Comparison of ENCODE assay signal across 8 mouse cellular contexts in genomic region chr6:124640997-124641396, GRCm38 (mm10). TPM values are rescaled to one million over a fixed set of nuclear protein-coding genes. Genes with fewer than 3 reads are reported as not detected.
DNase-seq lines count a peak whose midpoint lies in the region; ATAC-seq and TF ChIP-seq lines count a peak whose summit lies in the region.

No protein-coding gene starts in this region.

- no peaks in the 10 kb centered on the region for H3K36me3 ChIP-seq in hindbrain, embryonic 14.5 days (replicated peaks; ENCODE audit: control insufficient read depth, insufficient read depth)
- no peaks in the 10 kb centered on the region for H3K36me3 ChIP-seq in hindbrain, embryonic 12.5 days

- no peak overlapping the region for H3K4me3 ChIP-seq in hindbrain, embryonic 14.5 days (replicated peaks; ENCODE audit: low read length)
- no peak overlapping the region for H3K4me3 ChIP-seq in hindbrain, embryonic 12.5 days
- H3K4me3 ChIP-seq in olfactory bulb, adult 2 months (ENCODE audit: insufficient read depth, low read depth, low read length): no peak overlapping the region

- in situ Hi-C loops in Patski (cut with MboI; ENCODE audit: low pct_unique_long_range_greater_than_20kb): loop anchor here (5.0 to 10.0 kb wide), 2 partner anchors 96 to 166 kb away; partner anchors contain the start of gene Ptpn6

- H3K9ac ChIP-seq in hindbrain, embryonic 14.5 days: no peak overlapping the region
- no peak overlapping the region for H3K9ac ChIP-seq in hindbrain, embryonic 12.5 days

- H3K4me1 ChIP-seq in hindbrain, embryonic 14.5 days (replicated peaks; ENCODE audit: control insufficient read depth, insufficient read depth, low read length): no peaks in the 10 kb centered on the region
- no peaks in the 10 kb centered on the region for H3K4me1 ChIP-seq in hindbrain, embryonic 12.5 days
- no peaks in the 10 kb centered on the region for H3K4me1 ChIP-seq in olfactory bulb, adult 2 months (ENCODE audit: control insufficient read depth, insufficient read depth, low read length)

- no peaks in the 10 kb centered on the region for H3K9me3 ChIP-seq in hindbrain, embryonic 14.5 days (ENCODE audit: control insufficient read depth, low read length)
- H3K9me3 ChIP-seq in hindbrain, embryonic 12.5 days (replicated peaks): no peaks in the 10 kb centered on the region

- CTCF ChIA-PET in Patski (lab: Charles Lee): interaction anchor here (0.7 to 2.4 kb wide), 16 partner anchors 9 to 169 kb away, joined by 3 to 9 read pairs (median 4); partner anchors contain the start of genes Grcc10 and Lpcat3

- POLR2A ChIA-PET in Patski (lab: Charles Lee): interaction anchor here (1.3 kb wide), 1 partner anchor 118 kb away, joined by 3 read pairs; no protein-coding TSS in a partner anchor

- DNase-seq in hindbrain, embryonic 14.5 days (ENCODE audit: low spot score): peak; percentile 39
- no peak for DNase-seq in Patski (ENCODE audit: low read depth, low spot score)
- peak; percentile 63 for DNase-seq in cerebellum, adult 9-11 months
- DNase-seq in heart, postnatal 14 days: peak; percentile 65 to 78
- DNase-seq in left cerebral cortex, postnatal 36 days (ENCODE audit: low spot score in 2 of 2): peak; percentile 10 to 28
- DNase-seq in thymus, postnatal 10 days (ENCODE audit: low spot score in 2 of 2): peak; percentile 55 to 77

- intact Hi-C loops in heart, postnatal 14 days (cut with DNase I): loop anchor here (1.0 kb wide), 1 partner anchor 118 kb away; no protein-coding TSS in a partner anchor
- intact Hi-C loops in left cerebral cortex, postnatal 36 days (cut with DNase I): loop anchor here (5.0 kb wide), 1 partner anchor 74 kb away; no protein-coding TSS in a partner anchor

- H3K27ac ChIP-seq in hindbrain, embryonic 14.5 days: no peak overlapping the region
- H3K27ac ChIP-seq in hindbrain, embryonic 12.5 days: no peak overlapping the region
- H3K27ac ChIP-seq in olfactory bulb, adult 2 months (ENCODE audit: insufficient read depth, low read depth, low read length): no peak overlapping the region

- no peak overlapping the region for H3K4me2 ChIP-seq in hindbrain, embryonic 14.5 days (replicated peaks)
- no peak overlapping the region for H3K4me2 ChIP-seq in hindbrain, embryonic 12.5 days (replicated peaks)

- TF ChIP-seq POLR2A in olfactory bulb, adult 2 months (IDR thresholded peaks at IDR 0.05; ENCODE audit: insufficient read depth, low read depth, low read length): no peak

- peak; percentile 90 for TF ChIP-seq CTCF in Patski (IDR thresholded peaks at IDR 0.05)
- peak; percentile 40; the same call in 1 of the 2 replicates for TF ChIP-seq CTCF in olfactory bulb, adult 2 months (IDR thresholded peaks at IDR 0.05; ENCODE audit: insufficient read depth, low read depth, low read length)

- ATAC-seq in hindbrain, embryonic 14.5 days (ENCODE audit: low FRiP score): no peak
- ATAC-seq in hindbrain, embryonic 12.5 days (ENCODE audit: low FRiP score): no peak
- ATAC-seq in Patski: no peak

- 42% methylated on average over 8 of the region's 8 CpGs for WGBS in hindbrain, embryonic 14.5 days
- WGBS in hindbrain, embryonic 12.5 days: 37% methylated on average over 8 of the region's 8 CpGs
- 37% methylated on average over 8 of the region's 8 CpGs for whole genome bisulfite sequencing in olfactory bulb, adult 2 months

- H3K27me3 ChIP-seq in hindbrain, embryonic 14.5 days (ENCODE audit: control insufficient read depth, insufficient read depth, low read length): no peaks in the 10 kb centered on the region
- H3K27me3 ChIP-seq in hindbrain, embryonic 12.5 days: no peaks in the 10 kb centered on the region
- H3K27me3 ChIP-seq in Patski: peaks cover 3% of the 10 kb centered on the region

RNA-seq across cellular contexts. Expression of gene C1s2, which starts 5.1 kb away (rescaled TPM):
- 0.07 TPM in 1 of 2 replicates, not detected in the other for polyA plus RNA-seq in hindbrain, embryonic 14.5 days (2014; fragmentation: Nextera tagmentation; extraction: Ambion mirVana)
- not detected in 2 replicates for polyA plus RNA-seq in hindbrain, embryonic 12.5 days (2016; fragmentation: Nextera tagmentation; extraction: Ambion mirVana)
- 6.1 TPM for polyA plus RNA-seq in Patski (2021)
- total RNA-seq in heart, postnatal 14 days (2021): under 1 TPM; 0.41 to 0.65 TPM
- under 1 TPM in 1 of 2 experiments, not detected in 1; 0.32 TPM for total RNA-seq in left cerebral cortex, postnatal 36 days (2021)
- not detected in 2 replicates for polyA plus RNA-seq in olfactory bulb, adult 2 months (2012; ENCODE audit: insufficient read depth, insufficient read length, low replicate concordance, missing spikeins)

RNA-seq across cellular contexts. Expression of gene Lpcat3, which starts 21.8 kb away (rescaled TPM):
- 42.4 and 42.9 TPM in 2 replicates for polyA plus RNA-seq in hindbrain, embryonic 14.5 days (2014; fragmentation: Nextera tagmentation; extraction: Ambion mirVana)
- 45.3 and 48.6 TPM in 2 replicates for polyA plus RNA-seq in hindbrain, embryonic 12.5 days (2016; fragmentation: Nextera tagmentation; extraction: Ambion mirVana)
- polyA plus RNA-seq in Patski (2021): 107 TPM
- 10 to 100 TPM; 54.0 to 56.7 TPM for total RNA-seq in heart, postnatal 14 days (2021)
- total RNA-seq in left cerebral cortex, postnatal 36 days (2021): 10 to 100 TPM; 20.9 to 23.0 TPM
- polyA plus RNA-seq in olfactory bulb, adult 2 months (2012; ENCODE audit: insufficient read depth, insufficient read length, low replicate concordance, missing spikeins): not detected in 2 replicates

Comparison
In these comparisons a context has a peak if more than half of its experiments do, and no peak if none do; other contexts are left out.
1. RNA of gene Lpcat3, which starts 21.8 kb away (polyA plus RNA-seq): 107 TPM in Patski (single experiment), 45.3 to 48.6 TPM in hindbrain, embryonic 12.5 days and 42.4 to 42.9 TPM in hindbrain, embryonic 14.5 days; not detected in olfactory bulb, adult 2 months; every median in the first group is over 10 times any median in the second.